Mouse (Mus musculus): ENCODE measurements around the gene Tgfb3.

DNA sequence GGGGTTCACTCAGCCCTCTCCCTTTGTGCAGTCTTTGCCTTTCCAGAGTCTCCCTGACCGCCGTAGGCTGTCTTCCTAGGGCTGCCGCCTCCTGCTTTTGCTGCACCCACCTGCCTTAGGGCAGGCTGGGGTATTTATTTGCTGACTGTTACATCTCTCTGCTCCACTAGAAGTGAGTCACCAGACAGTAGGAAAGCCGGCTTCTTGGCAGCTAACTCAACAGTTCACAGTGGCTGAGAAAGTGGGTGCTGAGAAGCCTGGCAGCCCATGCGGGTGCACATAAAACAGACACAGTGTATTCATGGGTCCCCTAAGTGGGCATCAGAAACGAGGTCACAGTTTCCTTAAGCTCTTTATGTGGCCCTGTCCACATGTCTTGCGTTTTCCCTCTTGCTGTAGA lies 7.0 kb upstream of the Tgfb3 start:
- TF ChIP-seq CTCF (conservative IDR thresholded peaks at IDR 0.05; ENCODE audit: insufficient read depth, insufficient read length, low read depth, low read length) = no peak
- TF ChIP-seq POLR2A (IDR thresholded peaks at IDR 0.05; ENCODE audit: low read depth, low read length) = no peak
